Mouse (Mus musculus) heart, embryonic 14.5 days (tissue): Measurements from ENCODE around the gene As3mt. TPM values are rescaled to one million over a fixed set of nuclear protein-coding genes. Genes with fewer than 3 reads are reported as not detected.

ENCODE experiments used
- ATAC-seq: fragments of 200-750 bp; cut with Nextera tagmentation; 2 replicates; pipeline ENCODE4 v1.8.0; 2017; ENCODE audit warnings: low read depth, moderate TSS enrichment; ENCODE audit not compliant: insufficient number of reproducible peaks, insufficient read depth, low FRiP score
- H3K27ac ChIP-seq, 2 experiments: fragments of 200-500 bp in 1 of 2; fragments of 300-500 bp in 1 of 2; sonication (generic) in 1 of 2; replicated peaks in 1 of 2; 2 replicates each; pipeline ENCODE4 v1.5.1; 2012 to 2014; ENCODE audit warnings: low read depth in 2 of 2, low read length in 2 of 2, control low read depth in 1 of 2, mild to moderate bottlenecking in 1 of 2, mixed read lengths in 1 of 2; ENCODE audit not compliant: control insufficient read depth in 1 of 2, insufficient read depth in 1 of 2
- H3K27me3 ChIP-seq: fragments of 300-500 bp; sonication (generic); 2 replicates; pipeline ENCODE4 v1.6.1; 2014; ENCODE audit warnings: mild to moderate bottlenecking, low read length, control low read depth; ENCODE audit not compliant: control insufficient read depth, insufficient read depth
- H3K36me3 ChIP-seq: fragments of 300-500 bp; sonication (generic); 2 replicates; pipeline ENCODE4 v1.6.1; 2014; ENCODE audit warnings: mild to moderate bottlenecking, control low read depth, low read length, mixed read lengths; ENCODE audit not compliant: control insufficient read depth, insufficient read depth
- H3K4me1 ChIP-seq, 2 experiments: fragments of 200-500 bp in 1 of 2; fragments of 300-500 bp in 1 of 2; sonication (generic) in 1 of 2; 2 replicates each; pipeline ENCODE4 v1.6.1; 2012 to 2014; ENCODE audit warnings: low read length in 2 of 2, control low read depth in 1 of 2, mixed read lengths in 1 of 2; ENCODE audit not compliant: control insufficient read depth in 2 of 2, insufficient read depth in 2 of 2
- H3K4me2 ChIP-seq: fragments of 300-500 bp; sonication (generic); 2 replicates; pipeline ENCODE4 v1.6.1; 2014; ENCODE audit warnings: mild to moderate bottlenecking, low read length
- H3K4me3 ChIP-seq, 2 experiments: fragments of 200-500 bp in 1 of 2; fragments of 300-500 bp in 1 of 2; sonication (generic) in 1 of 2; 2 replicates each; pipeline ENCODE4 v1.5.1; 2012 to 2014; ENCODE audit warnings: low read length in 2 of 2, mild to moderate bottlenecking in 2 of 2, control low read depth in 1 of 2, low read depth in 1 of 2, moderate library complexity in 1 of 2; ENCODE audit not compliant: control insufficient read depth in 1 of 2, insufficient read depth in 1 of 2
- H3K9ac ChIP-seq: fragments of 300-500 bp; sonication (generic); 2 replicates; pipeline ENCODE4 v1.6.1; 2014; ENCODE audit warnings: mild to moderate bottlenecking, low read length
- H3K9me3 ChIP-seq: fragments of 300-500 bp; sonication (generic); 2 replicates; pipeline ENCODE4 v1.6.1; 2016; ENCODE audit warnings: low read length, control low read depth; ENCODE audit not compliant: control insufficient read depth
- WGBS: fragments of 180-500 bp; shearing (Covaris S2); extraction: QIAGEN DNeasy Blood & Tissue Kit; methylation state at CpG from one replicate; pipeline ENCODE4 v1.1.7; 2014; 5-methylcytosine and 5-hydroxymethylcytosine counted together
- polyA plus RNA-seq: library from polyadenylated mRNA; unstranded; fragments of >200 nt; fragmentation: Nextera tagmentation; extraction: Ambion mirVana; gene quantifications from 2 replicates; pipeline ENCODE4 v1.2.1, GENCODE M21; 2014

Gene As3mt
- polyA plus RNA-seq, 1 experiment from 2014 or later: 49.8 TPM

GRCm38 (mm10) chr19:46689460-46690372 is 17.5 kb upstream of the As3mt start, which contains the start of gene Borcs7:
Gene Borcs7 (plus strand): TSS chr19:46689906.
- 3% methylated on average over 44 of the region's 44 CpGs for WGBS
- H3K4me1 ChIP-seq: peaks cover 2 to 6% of the 10 kb centered on the region in 2 experiments; a peak in 3 of 4 replicates
- H3K27ac ChIP-seq: peak within 1 kb of the TSS; percentile 77 to 82; a peak in 3 of 4 replicates
- H3K9ac ChIP-seq: peak within 1 kb of the TSS; percentile 93
- ATAC-seq: peak; percentile 89
- H3K27me3 ChIP-seq: no peaks in the 10 kb centered on the region
- peaks cover 11% of the 10 kb centered on the region for H3K36me3 ChIP-seq
- H3K4me2 ChIP-seq: peak within 1 kb of the TSS; percentile 70
- peak within 1 kb of the TSS; percentile 89 to 95 for H3K4me3 ChIP-seq
- no peaks in the 10 kb centered on the region for H3K9me3 ChIP-seq

- Histone ChIP-seq H3K9me3 (no peaks in the 10 kb centered on the region), H3K4me3 (peak overlapping the region; percentile 89 to 95), H3K27ac (peak overlapping the region in 1 of 2 experiments; percentile 77; a peak in 1 of 4 replicates), H3K27me3 (no peaks in the 10 kb centered on the region), H3K4me1 (peaks cover 2 to 6% of the 10 kb centered on the region in 2 experiments; a peak in 3 of 4 replicates), H3K4me2 (peak overlapping the region; percentile 70), H3K36me3 (peaks cover 15% of the 10 kb centered on the region), H3K9ac (peak overlapping the region; percentile 93)
- no peak for ATAC-seq
- 71% methylated on average over 11 of the region's 11 CpGs for WGBS
Measured at GRCm38 (mm10) chr19:46690387-46690786, 16.9 kb upstream of the As3mt start.

DNA sequence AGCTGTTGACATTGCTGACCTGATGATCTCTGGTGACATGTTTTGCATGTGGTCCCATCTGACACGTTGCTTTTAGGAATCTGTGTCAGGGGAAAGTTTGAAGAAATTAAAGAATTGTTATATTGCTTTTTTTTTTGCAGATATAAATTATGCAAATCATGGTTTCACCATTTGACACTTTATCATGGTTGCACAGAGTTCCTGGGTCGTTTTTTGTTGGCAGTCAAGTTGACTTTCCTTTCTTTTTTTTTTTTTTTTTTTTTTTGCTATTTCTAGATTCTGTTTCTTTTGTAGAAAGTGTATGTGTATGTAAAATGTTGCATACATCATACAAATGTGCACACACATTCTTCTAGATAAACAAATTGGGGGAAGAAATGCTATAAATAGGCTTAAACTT is 16.2 kb upstream of the As3mt start:
- H3K9ac ChIP-seq: no peak overlapping the region
- H3K36me3 ChIP-seq: peaks cover 15% of the 10 kb centered on the region
- no peaks in the 10 kb centered on the region for H3K27me3 ChIP-seq
- H3K4me2 ChIP-seq: no peak overlapping the region
- no peak for ATAC-seq
- H3K4me3 ChIP-seq: no peak overlapping the region
- peaks cover 2 to 6% of the 10 kb centered on the region in 2 experiments; a peak in 3 of 4 replicates for H3K4me1 ChIP-seq
- H3K27ac ChIP-seq: no peak overlapping the region
- no peaks in the 10 kb centered on the region for H3K9me3 ChIP-seq
- 68% methylated on average over 2 of the region's 2 CpGs for WGBS

DNA sequence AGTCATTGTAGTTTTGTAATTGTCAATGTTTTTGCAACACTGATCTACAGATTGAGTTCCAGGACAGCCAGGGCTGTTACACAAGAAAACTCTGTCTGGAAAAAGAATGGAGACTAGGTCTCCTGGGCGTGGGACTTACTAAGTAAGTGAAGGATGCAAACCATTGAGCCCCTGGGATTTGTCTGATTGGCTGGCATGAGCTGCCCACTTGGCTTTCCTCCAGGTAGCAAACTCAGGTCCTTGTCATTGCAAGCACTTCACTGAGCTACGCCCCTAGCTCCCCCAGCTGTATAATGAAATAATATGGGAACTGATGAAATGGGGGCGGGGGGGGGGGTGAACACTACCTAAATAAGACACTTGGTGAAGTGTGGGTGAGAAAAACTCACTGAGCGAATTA is 14.1 kb upstream of the As3mt start:
- Histone ChIP-seq H3K9ac (no peak overlapping the region), H3K4me2 (no peak overlapping the region), H3K36me3 (peaks cover 24% of the 10 kb centered on the region), H3K27me3 (no peaks in the 10 kb centered on the region), H3K9me3 (no peaks in the 10 kb centered on the region), H3K4me3 (no peak overlapping the region), H3K27ac (no peak overlapping the region), H3K4me1 (peaks cover 2 to 6% of the 10 kb centered on the region in 2 experiments; a peak in 3 of 4 replicates)
- WGBS: 85% methylated on average over 4 of the region's 4 CpGs
- ATAC-seq: no peak

GRCm38 (mm10) chr19:46696482-46696881 is 10.8 kb upstream of the As3mt start:
- Histone ChIP-seq H3K9ac (no peak overlapping the region), H3K36me3 (peaks cover 38% of the 10 kb centered on the region), H3K27me3 (no peaks in the 10 kb centered on the region), H3K27ac (no peak overlapping the region), H3K4me2 (no peak overlapping the region), H3K9me3 (no peaks in the 10 kb centered on the region), H3K4me3 (no peak overlapping the region), H3K4me1 (no peaks in the 10 kb centered on the region)
- 93% methylated on average over 8 of the region's 8 CpGs for WGBS
- no peak for ATAC-seq

GRCm38 (mm10) chr19:46696943-46697342 is 10.3 kb upstream of the As3mt start:
- peaks cover 39% of the 10 kb centered on the region for H3K36me3 ChIP-seq
- H3K9me3 ChIP-seq: no peaks in the 10 kb centered on the region
- H3K4me3 ChIP-seq: no peak overlapping the region
- 93% methylated on average over 7 of the region's 7 CpGs for WGBS
- no peak overlapping the region for H3K4me2 ChIP-seq
- H3K27ac ChIP-seq: no peak overlapping the region
- H3K27me3 ChIP-seq: no peaks in the 10 kb centered on the region
- no peak for ATAC-seq
- no peak overlapping the region for H3K9ac ChIP-seq
- H3K4me1 ChIP-seq: no peaks in the 10 kb centered on the region

DNA sequence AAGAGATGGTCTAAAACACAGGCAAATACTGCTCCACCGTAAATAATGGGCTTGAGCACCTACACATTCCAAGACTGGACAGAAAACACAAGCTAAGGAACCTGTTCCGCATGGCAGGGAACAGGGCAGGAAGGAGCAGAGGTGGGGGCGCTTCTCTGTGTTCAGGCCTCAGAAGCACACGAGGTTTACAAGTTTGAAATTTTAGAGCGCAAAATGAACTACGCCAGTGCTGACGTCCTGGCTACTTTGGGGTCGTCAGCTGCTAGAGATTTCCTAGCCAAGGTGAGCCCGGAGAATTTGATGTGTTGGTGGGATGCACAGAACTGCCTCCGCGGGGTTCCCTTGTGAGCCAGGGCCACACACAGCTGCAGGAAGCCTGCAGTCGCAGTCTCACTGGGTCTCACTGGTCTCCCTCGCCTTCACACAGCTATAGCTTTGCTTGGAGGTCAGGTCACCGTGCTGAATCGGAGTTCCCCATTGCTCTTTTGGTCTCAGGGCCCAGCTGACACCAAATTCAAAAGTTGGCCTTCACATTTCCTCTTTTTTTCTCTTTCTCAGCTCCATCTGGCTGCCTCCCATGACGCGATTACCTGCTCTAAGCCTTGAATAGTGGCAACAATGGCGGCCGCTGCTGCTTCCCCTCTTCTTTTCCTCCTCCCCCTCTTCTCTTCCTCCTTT is 9.3 kb upstream of the As3mt start:
- WGBS: 62% methylated on average over 19 of the region's 19 CpGs
- H3K4me3 ChIP-seq: no peak overlapping the region
- no peaks in the 10 kb centered on the region for H3K27me3 ChIP-seq
- H3K36me3 ChIP-seq: peaks cover 39% of the 10 kb centered on the region
- no peak for ATAC-seq
- no peak overlapping the region for H3K4me2 ChIP-seq
- H3K9me3 ChIP-seq: no peaks in the 10 kb centered on the region
- no peaks in the 10 kb centered on the region for H3K4me1 ChIP-seq
- H3K9ac ChIP-seq: no peak overlapping the region
- no peak overlapping the region for H3K27ac ChIP-seq
